Mouse (Mus musculus) MEL (cell line): ENCODE data around the gene Hipk4. TPM values are rescaled to one million over a fixed set of nuclear protein-coding genes. Genes with fewer than 3 reads are reported as not detected.

Source experiments
- DNase-seq: peaks from one replicate; pipeline ENCODE4 v3.0.0; 2011; ENCODE audit warnings: low read depth, low spot score
- H3K27ac ChIP-seq: 2 replicates; pipeline ENCODE4 v1.5.1; 2012; ENCODE audit warnings: low read depth, mild to moderate bottlenecking, control low read depth, low read length, moderate library complexity; ENCODE audit not compliant: control insufficient read depth
- H3K27me3 ChIP-seq, 2 experiments: fragments of 150-350 bp in 1 of 2; sonication (generic) in 1 of 2; 2 replicates each; pipeline ENCODE4 v1.6.1; 2012; ENCODE audit warnings: low read length in 2 of 2, mild to moderate bottlenecking in 2 of 2, improper control_type of control experiment in 1 of 2, moderate library complexity in 1 of 2; ENCODE audit not compliant: insufficient read depth in 2 of 2, control insufficient read depth in 1 of 2
- H3K36me3 ChIP-seq, 2 experiments: 2 replicates each; pipeline ENCODE4 v1.6.1; 2012 to 2014; ENCODE audit warnings: low read length in 2 of 2, improper control_type of control experiment in 1 of 2, inconsistent platforms in 1 of 2, mild to moderate bottlenecking in 1 of 2; ENCODE audit not compliant: insufficient read depth in 2 of 2, control insufficient read depth in 1 of 2
- H3K4me1 ChIP-seq, 2 experiments: fragments of 150-350 bp in 1 of 2; sonication (generic) in 1 of 2; 2 replicates each; pipeline ENCODE4 v1.6.1; 2012; ENCODE audit warnings: low read length in 2 of 2, improper control_type of control experiment in 1 of 2, mild to moderate bottlenecking in 1 of 2; ENCODE audit not compliant: insufficient read depth in 2 of 2, control insufficient read depth in 1 of 2
- H3K4me3 ChIP-seq, 2 experiments: fragments of 150-350 bp in 1 of 2; sonication (generic) in 1 of 2; 2 replicates each; pipeline ENCODE4 v1.5.1; 2012; ENCODE audit warnings: low read depth in 2 of 2, low read length in 2 of 2, mild to moderate bottlenecking in 2 of 2, moderate library complexity in 2 of 2, control low read depth in 1 of 2, improper control_type of control experiment in 1 of 2; ENCODE audit not compliant: control insufficient read depth in 1 of 2, insufficient read depth in 1 of 2
- H3K79me2 ChIP-seq: 2 replicates; pipeline ENCODE4 v1.6.1; 2012; ENCODE audit warnings: mild to moderate bottlenecking, low read length, moderate library complexity; ENCODE audit not compliant: control insufficient read depth, poor library complexity, insufficient read depth
- H3K9ac ChIP-seq: 2 replicates; pipeline ENCODE4 v1.6.1; 2012; ENCODE audit warnings: low read depth, mild to moderate bottlenecking, control low read depth, low read length, moderate library complexity; ENCODE audit not compliant: control insufficient read depth, poor library complexity, severe bottlenecking
- H3K9me3 ChIP-seq: fragments of 150-350 bp; sonication (generic); replicated peaks from 2 replicates; pipeline ENCODE4 v1.6.1; 2012; ENCODE audit warnings: mild to moderate bottlenecking, low read length, improper control_type of control experiment, moderate library complexity; ENCODE audit not compliant: insufficient read depth
- CHD1 ChIP-seq: IDR thresholded peaks from 2 replicates; pipeline ENCODE4 v1.6.1; 2012; ENCODE audit warnings: low read depth, mild to moderate bottlenecking, inconsistent platforms, low read length, improper control_type of control experiment
- CHD2 ChIP-seq: IDR thresholded peaks from 2 replicates; pipeline ENCODE4 v1.6.1; 2011; ENCODE audit warnings: low read length, improper control_type of control experiment
- EP300 ChIP-seq, 2 experiments: IDR thresholded peaks; 2 replicates each; pipeline ENCODE4 v1.6.1; 2011; ENCODE audit warnings: improper control_type of control experiment in 2 of 2, low read length in 2 of 2, low read depth in 1 of 2, mild to moderate bottlenecking in 1 of 2
- JUND ChIP-seq: IDR thresholded peaks from 2 replicates; pipeline ENCODE4 v1.6.1; 2011; ENCODE audit warnings: low read depth, mild to moderate bottlenecking, improper control_type of control experiment, low read length
- MAFK ChIP-seq: IDR thresholded peaks from 2 replicates; pipeline ENCODE4 v1.6.1; 2011; ENCODE audit warnings: low read depth, mild to moderate bottlenecking, low read length, improper control_type of control experiment, borderline replicate concordance
- MAZ ChIP-seq: IDR thresholded peaks from 2 replicates; pipeline ENCODE4 v1.6.1; 2012; ENCODE audit warnings: low read depth, mild to moderate bottlenecking, inconsistent platforms, low read length, improper control_type of control experiment
- MYB ChIP-seq: IDR thresholded peaks from 2 replicates; pipeline ENCODE4 v1.6.1; 2011; ENCODE audit warnings: mild to moderate bottlenecking, low read depth, low read length, improper control_type of control experiment
- NELFE ChIP-seq: IDR thresholded peaks from 2 replicates; pipeline ENCODE4 v1.6.1; 2011; ENCODE audit warnings: low read depth, low read length, improper control_type of control experiment
- RAD21 ChIP-seq: IDR thresholded peaks from 2 replicates; pipeline ENCODE4 v1.6.1; 2011; ENCODE audit warnings: mild to moderate bottlenecking, low read depth, low read length, improper control_type of control experiment
- SIN3A ChIP-seq: IDR thresholded peaks from 2 replicates; pipeline ENCODE4 v1.6.1; 2012; ENCODE audit warnings: low read length, improper control_type of control experiment, inconsistent platforms
- TAL1 ChIP-seq: IDR thresholded peaks from 2 replicates; pipeline ENCODE4 v1.6.1; 2012; ENCODE audit warnings: mild to moderate bottlenecking, inconsistent platforms, low read length, moderate library complexity, mixed read lengths
- TBP ChIP-seq: IDR thresholded peaks from 2 replicates; pipeline ENCODE4 v1.8.0; 2011; ENCODE audit warnings: low read depth, low read length, improper control_type of control experiment
- TCF12 ChIP-seq: IDR thresholded peaks from 2 replicates; pipeline ENCODE4 v1.6.1; 2014; ENCODE audit warnings: low read depth, mild to moderate bottlenecking, inconsistent platforms, low read length, improper control_type of control experiment, moderate library complexity
- USF2 ChIP-seq, 2 experiments: IDR thresholded peaks; 2 replicates each; pipeline ENCODE4 v1.6.1; 2011 to 2012; ENCODE audit warnings: improper control_type of control experiment in 2 of 2, low read length in 2 of 2, borderline replicate concordance in 1 of 2, inconsistent platforms in 1 of 2, low read depth in 1 of 2, mild to moderate bottlenecking in 1 of 2; ENCODE audit not compliant: insufficient read depth in 1 of 2
- ZMIZ1 ChIP-seq: IDR thresholded peaks from 2 replicates; pipeline ENCODE4 v1.6.1; 2012; ENCODE audit warnings: low read depth, mild to moderate bottlenecking, inconsistent platforms, low read length, improper control_type of control experiment, moderate library complexity
- ZNF384 ChIP-seq: IDR thresholded peaks from 2 replicates; pipeline ENCODE4 v1.6.1; 2012; ENCODE audit warnings: low read depth, mild to moderate bottlenecking, inconsistent platforms, low read length, improper control_type of control experiment
- polyA plus RNA-seq, 2 experiments: library from polyadenylated mRNA; stranded (reverse) in 1 of 2; unstranded in 1 of 2; fragments of >175 nt in 1 of 2; fragments of >200 nt in 1 of 2; gene quantifications; 2 replicates each; pipeline versions ENCODE4 v1.2.1 to v1.2.4; 2012; ENCODE audit warnings: low replicate concordance in 2 of 2, low read depth in 1 of 2; ENCODE audit not compliant: insufficient read length in 2 of 2, insufficient read depth in 1 of 2, missing spikeins in 1 of 2
- total RNA-seq: library from RNA; depleted of rRNA; stranded (reverse); fragments of 300-350 nt; gene quantifications from 2 replicates; pipeline ENCODE4 v1.2.3, GENCODE M21; 2012

Hipk4 gene
- total and polyA plus RNA-seq, 3 experiments: 0.26 TPM; not detected in 2

DNA sequence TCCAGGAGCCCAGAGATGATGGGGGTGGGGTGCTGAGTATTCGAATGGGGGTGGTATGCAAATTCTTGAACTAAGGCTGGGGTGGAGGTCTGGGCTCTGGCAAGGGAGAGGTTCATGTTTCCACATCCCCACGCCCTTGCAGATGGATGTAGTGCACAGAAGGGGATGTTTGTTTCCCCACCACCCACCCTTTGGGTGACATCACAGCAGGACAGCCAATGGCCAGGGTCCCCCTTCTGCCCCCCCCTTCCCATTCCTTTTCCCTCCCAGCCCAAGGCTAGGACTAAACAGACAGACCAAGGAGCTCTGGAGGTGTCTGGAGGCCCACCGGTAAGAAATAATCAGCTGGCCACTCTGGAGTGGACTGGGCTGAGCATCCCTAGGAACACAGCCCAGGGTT, 24.0 kb upstream of the Hipk4 start, which contains the start of gene Prx:
Gene Prx (plus strand): TSS at position 289 of the 400 bp plus-strand sequence.
- no peak within 1 kb of the TSS for H3K27ac ChIP-seq
- no peaks in the 10 kb centered on the region for H3K9me3 ChIP-seq
- no peaks in the 10 kb centered on the region for H3K4me1 ChIP-seq
- H3K9ac ChIP-seq: no peak within 1 kb of the TSS
- H3K79me2 ChIP-seq: no peaks in the 10 kb centered on the region
- TF ChIP-seq RAD21: no peak
- TF ChIP-seq NELFE: no peak
- no peak for TF ChIP-seq TAL1
- no peak for TF ChIP-seq SIN3A
- no peak for TF ChIP-seq MYB
- TF ChIP-seq EP300 (IDR thresholded peaks at IDR 0.05; ENCODE audit: low read depth in 1 of 2, low read length in 2 of 2): no peak
- TF ChIP-seq CHD2: no peak
- H3K4me3 ChIP-seq: no peak within 1 kb of the TSS
- H3K36me3 ChIP-seq: no peaks in the 10 kb centered on the region
- no peaks in the 10 kb centered on the region for H3K27me3 ChIP-seq
- DNase-seq: no peak

GRCm38 (mm10) chr7:27501620-27502019, 21.4 kb upstream of the Hipk4 start:
- 0 out of 4 replicates have a peak, but pooled peaks cover 0 to under 1% of the 10 kb centered on the region in 2 experiments for H3K4me1 ChIP-seq
- TF ChIP-seq EP300 (IDR thresholded peaks at IDR 0.05; ENCODE audit: low read depth in 1 of 2, low read length in 2 of 2) (no peak), TCF12 (no peak), MAZ (no peak), MAFK (no peak), ZNF384 (no peak), CHD1 (no peak), JUND (no peak), SIN3A (no peak), ZMIZ1 (no peak), USF2 (IDR thresholded peaks at IDR 0.05; ENCODE audit: borderline replicate concordance in 1 of 2, insufficient read depth in 1 of 2, low read depth in 1 of 2, low read length in 2 of 2) (no peak), TBP (no peak)

More at GRCm38 (mm10) chr7:27501620-27502019, 21.4 kb upstream of the Hipk4 start:
- Histone ChIP-seq H3K27me3 (no peaks in the 10 kb centered on the region), H3K79me2 (no peaks in the 10 kb centered on the region), H3K36me3 (no peaks in the 10 kb centered on the region), H3K27ac (no peak overlapping the region), H3K9me3 (no peaks in the 10 kb centered on the region), H3K4me3 (no peak overlapping the region), H3K9ac (no peak overlapping the region)
- no peak for DNase-seq
